Mouse (Mus musculus) layer of hippocampus, postnatal 10 days (tissue): ENCODE measurements around the gene Zfp219. TPM values are rescaled to one million over a fixed set of nuclear protein-coding genes. Genes with fewer than 3 reads are reported as not detected.

Source experiments
- total RNA-seq, 2 experiments: library from RNA; stranded (reverse); gene quantifications; 2 replicates each; pipeline ENCODE4 v1.2.3; 2021

Gene Zfp219
- total RNA-seq, 2 experiments from 2014 or later, result 43.5 to 45.0 TPM

Other genes with a start within 250 kb of the Zfp219 start
- gene Ang4, start 247.1 kb downstream of the Zfp219 start, total RNA-seq, result not detected
- gene AY358078, start 220.7 kb downstream of the Zfp219 start, total RNA-seq, result not detected
- gene Ear6, start 167.0 kb downstream of the Zfp219 start, total RNA-seq, result not detected
- 10 to 100 TPM; 29.8 to 44.0 TPM for gene Mettl17, start 135.9 kb downstream of the Zfp219 start, total RNA-seq
- 1 to 10 TPM; 4.9 to 5.1 TPM for gene Slc39a2, start 127.8 kb downstream of the Zfp219 start, total RNA-seq
- 100 to 1,000 TPM; 488 to 494 TPM for gene Ndrg2, start 106.6 kb downstream of the Zfp219 start, total RNA-seq
- gene Tppp2, start 102.3 kb downstream of the Zfp219 start, total RNA-seq, result not detected
- not detected for gene Rnase13, start 98.0 kb downstream of the Zfp219 start, total RNA-seq
- gene Arhgef40, start 36.0 kb downstream of the Zfp219 start, total RNA-seq, result 10 to 100 TPM; 53.4 to 59.6 TPM
- under 1 TPM in 1 of 2 experiments, not detected in 1; 0.51 TPM for gene Tmem253, start 5.1 kb downstream of the Zfp219 start, total RNA-seq
- not detected for gene Olfr221, start 21.7 kb upstream of the Zfp219 start, total RNA-seq
- 100 to 1,000 TPM; 213 to 215 TPM for gene Hnrnpc, start 83.3 kb upstream of the Zfp219 start, total RNA-seq
- 1 to 10 TPM; 1.8 to 3.3 TPM for gene Rpgrip1, start 90.0 kb upstream of the Zfp219 start, total RNA-seq
- 10 to 100 TPM; 57.8 to 58.4 TPM for gene Supt16, start 176.7 kb upstream of the Zfp219 start, total RNA-seq
- 100 to 1,000 TPM; 119 to 131 TPM for gene Chd8, start 237.0 kb upstream of the Zfp219 start, total RNA-seq